Mouse (Mus musculus): ENCODE measurements around the gene Slc30a7. TPM values are rescaled to one million over a fixed set of nuclear protein-coding genes. Genes with fewer than 3 reads are reported as not detected.

Slc30a7 gene
- polyA plus RNA-seq, 1 experiment from 2014 or later = 29.0 TPM

- H3K9ac ChIP-seq = no peak overlapping the region
- ATAC-seq (ENCODE audit: insufficient number of reproducible peaks, insufficient read depth, low FRiP score, low TSS enrichment) = no peak
- no peak overlapping the region for H3K4me3 ChIP-seq
- no peaks in the 10 kb centered on the region for H3K27me3 ChIP-seq
- H3K36me3 ChIP-seq = 0 out of 2 replicates have a peak, but pooled peaks cover 9% of the 10 kb centered on the region
- H3K9me3 ChIP-seq = no peaks in the 10 kb centered on the region
- 86% methylated on average over 3 of the region's 3 CpGs for WGBS
- H3K27ac ChIP-seq = no peak overlapping the region
- no peak overlapping the region for H3K4me2 ChIP-seq (replicated peaks)
- no peaks in the 10 kb centered on the region for H3K4me1 ChIP-seq
Observed at GRCm38 (mm10) chr3:115898354-115898948, 108.8 kb downstream of the Slc30a7 start.

DNA sequence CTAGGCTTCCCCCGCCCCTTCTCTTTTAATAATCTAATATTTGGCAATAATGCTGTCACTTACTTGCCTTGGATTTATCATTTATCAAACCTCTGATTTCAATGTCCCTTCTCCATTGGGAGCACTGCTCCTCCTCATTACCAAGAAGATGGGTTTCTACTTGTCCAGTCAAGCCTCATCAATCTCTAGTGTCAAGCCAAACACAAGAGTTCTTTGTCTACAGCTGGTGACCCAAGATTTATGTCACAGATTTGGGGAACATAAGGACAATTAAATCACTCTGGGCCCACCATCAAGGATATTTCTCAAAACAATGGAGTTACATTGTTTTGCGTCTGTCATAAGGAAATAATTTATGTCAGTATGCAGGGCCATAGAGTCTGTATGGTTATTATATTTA, 114.0 kb downstream of the Slc30a7 start:
- 0 out of 2 replicates have a peak, but pooled peaks cover 5% of the 10 kb centered on the region for H3K36me3 ChIP-seq
- no peaks in the 10 kb centered on the region for H3K9me3 ChIP-seq
- no peak overlapping the region for H3K4me3 ChIP-seq
- no peak overlapping the region for H3K9ac ChIP-seq
- no peaks in the 10 kb centered on the region for H3K27me3 ChIP-seq
- H3K27ac ChIP-seq = no peak overlapping the region
- no peak overlapping the region for H3K4me2 ChIP-seq (replicated peaks)
- 90% methylated on average over 2 of the region's 2 CpGs for WGBS
- ATAC-seq (ENCODE audit: insufficient number of reproducible peaks, insufficient read depth, low FRiP score, low TSS enrichment) = no peak
- peaks cover 4% of the 10 kb centered on the region; the same call in 1 of the 2 replicates for H3K4me1 ChIP-seq

GRCm38 (mm10) chr3:115892341-115892740, 114.9 kb downstream of the Slc30a7 start:
- ATAC-seq (ENCODE audit: insufficient number of reproducible peaks, insufficient read depth, low FRiP score, low TSS enrichment) = no peak
- WGBS = 87% methylated on average over 4 of the region's 4 CpGs
- Histone ChIP-seq H3K4me3 (no peak overlapping the region), H3K27me3 (no peaks in the 10 kb centered on the region), H3K9me3 (no peaks in the 10 kb centered on the region), H3K4me1 (peaks cover 4% of the 10 kb centered on the region; the same call in 1 of the 2 replicates), H3K4me2 (replicated peaks) (no peak overlapping the region), H3K9ac (no peak overlapping the region), H3K27ac (no peak overlapping the region), H3K36me3 (0 out of 2 replicates have a peak, but pooled peaks cover 5% of the 10 kb centered on the region)

Small RNA genes within 50 kb of the gene (microRNA-seq; reads per million reads assigned to microRNA genes)
- not detected for gene Mir669n

Other genes with a start within 250 kb of the Slc30a7 start
- 25.1 and 27.5 TPM in 2 replicates for gene Dph5, start 119.6 kb downstream of the Slc30a7 start, polyA plus RNA-seq (2016; fragmentation: Nextera tagmentation; extraction: Ambion mirVana)
- gene Extl2, start 56 bp upstream of the Slc30a7 start, polyA plus RNA-seq (2016; fragmentation: Nextera tagmentation; extraction: Ambion mirVana) = 20.3 and 21.3 TPM in 2 replicates
- gene Vcam1, start 122.3 kb upstream of the Slc30a7 start, polyA plus RNA-seq (2016; fragmentation: Nextera tagmentation; extraction: Ambion mirVana) = 58.8 and 69.4 TPM in 2 replicates
- 0.91 and 1.2 TPM in 2 replicates for gene Gpr88, start 246.1 kb upstream of the Slc30a7 start, polyA plus RNA-seq (2016; fragmentation: Nextera tagmentation; extraction: Ambion mirVana)

Data from embryonic facial prominence, embryonic 12.5 days (tissue).